Mouse (Mus musculus): ENCODE data around the gene Vmn1r230.

Vmn1r230 gene

GRCm38 (mm10) chr17:20840144-20840543, at the start of gene Vmn1r230:
TSS of gene Vmn1r230 (plus strand) at chr17:20840444.
- DNase-seq (ENCODE audit: low read depth, low spot score) = no peak

GRCm38 (mm10) chr17:20811255-20811654, 29.0 kb upstream of the Vmn1r230 start, which contains the start of gene Vmn1r229:
TSS of gene Vmn1r229 (plus strand) at chr17:20811555.
- no peak for DNase-seq (ENCODE audit: low read depth, low spot score)

All from 3T3-L1 (cell line).